Mouse (Mus musculus): ENCODE data around the gene Lsamp.

GRCm38 (mm10) chr16:42022566-42022965, 2038.4 kb downstream of the Lsamp start:
- TF ChIP-seq CTCF (IDR thresholded peaks at IDR 0.05; ENCODE audit: low read depth) (no peak), EP300 (IDR thresholded peaks at IDR 0.05; ENCODE audit: low read depth) (no peak)
